Mouse (Mus musculus) kidney, embryonic 14.5 days (tissue): Measurements from ENCODE around the gene Acnat1. TPM values are rescaled to one million over a fixed set of nuclear protein-coding genes. Genes with fewer than 3 reads are reported as not detected.
"Not testable (repeated sequence)": the region's sequence is repeated elsewhere in the genome, so short reads cannot be mapped to it uniquely, and the experiment has no call there.

ENCODE experiments used
- ATAC-seq: fragments of 200-750 bp; cut with Nextera tagmentation; 2 replicates; pipeline ENCODE4 v1.8.0; 2017; ENCODE audit warnings: moderate number of reproducible peaks, mild to moderate bottlenecking, moderate TSS enrichment, moderate library complexity; ENCODE audit not compliant: low FRiP score, low TSS enrichment
- H3K27ac ChIP-seq: fragments of 300-500 bp; sonication (generic); 2 replicates; pipeline ENCODE4 v1.5.1; 2014; ENCODE audit warnings: low read depth, mild to moderate bottlenecking, low read length, moderate library complexity, mixed read lengths
- H3K27me3 ChIP-seq: fragments of 300-500 bp; sonication (generic); 2 replicates; pipeline ENCODE4 v1.6.1; 2014; ENCODE audit warnings: mild to moderate bottlenecking, low read length; ENCODE audit not compliant: control insufficient read depth, insufficient read depth
- H3K36me3 ChIP-seq: fragments of 300-500 bp; sonication (generic); 2 replicates; pipeline ENCODE4 v1.6.1; 2014; ENCODE audit warnings: low read length, mixed read lengths; ENCODE audit not compliant: control insufficient read depth, insufficient read depth
- H3K4me1 ChIP-seq: fragments of 300-500 bp; sonication (generic); 2 replicates; pipeline ENCODE4 v1.6.1; 2014; ENCODE audit warnings: low read length, mixed read lengths; ENCODE audit not compliant: control insufficient read depth, insufficient read depth
- H3K4me2 ChIP-seq: fragments of 300-500 bp; sonication (generic); replicated peaks from 2 replicates; pipeline ENCODE4 v1.6.1; 2014; ENCODE audit warnings: low read depth, mild to moderate bottlenecking, low read length
- H3K4me3 ChIP-seq: fragments of 300-500 bp; sonication (generic); 2 replicates; pipeline ENCODE4 v1.5.1; 2014; ENCODE audit warnings: mild to moderate bottlenecking, low read length
- H3K9ac ChIP-seq: fragments of 300-500 bp; sonication (generic); 2 replicates; pipeline ENCODE4 v1.6.1; 2014; ENCODE audit warnings: low read depth, mild to moderate bottlenecking, low read length, moderate library complexity
- H3K9me3 ChIP-seq: fragments of 300-500 bp; sonication (generic); 2 replicates; pipeline ENCODE4 v1.6.1; 2016; ENCODE audit warnings: low read length; ENCODE audit not compliant: control insufficient read depth
- WGBS: fragments of 180-500 bp; shearing (Covaris S2); extraction: QIAGEN DNeasy Blood & Tissue Kit; methylation state at CpG from one replicate; pipeline ENCODE4 v1.1.7; 2014; 5-methylcytosine and 5-hydroxymethylcytosine counted together
- polyA plus RNA-seq: library from polyadenylated mRNA; unstranded; fragments of >200 nt; fragmentation: Nextera tagmentation; extraction: Ambion mirVana; gene quantifications from 2 replicates; pipeline ENCODE4 v1.2.1, GENCODE M21; 2014

Gene Acnat1
- polyA plus RNA-seq, 1 experiment from 2014 or later, result not detected

DNA sequence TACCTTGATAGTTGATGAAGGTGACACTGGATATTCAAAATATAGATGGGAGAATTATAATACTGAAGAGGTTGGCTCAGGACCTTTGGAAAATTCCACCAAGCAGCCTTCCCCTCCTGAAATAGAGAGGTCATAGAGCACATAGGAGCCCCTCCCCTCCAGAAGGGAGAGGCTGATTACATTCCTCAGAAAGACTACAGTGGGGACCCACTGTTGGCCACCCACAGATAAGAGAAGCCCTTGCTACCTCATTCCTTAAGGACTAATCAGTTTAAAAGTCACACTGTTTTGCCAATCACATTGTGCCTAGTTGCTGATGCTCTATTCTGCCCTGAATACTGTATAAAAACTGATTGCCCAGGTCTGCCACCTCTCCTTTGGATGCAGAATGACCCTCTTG is 871 bp upstream of the Acnat1 start:
- Histone ChIP-seq H3K27ac (no peak overlapping the region), H3K4me3 (no peak overlapping the region), H3K4me2 (no peak overlapping the region), H3K27me3 (no peaks in the 10 kb centered on the region), H3K36me3 (no peaks in the 10 kb centered on the region), H3K4me1 (no peaks in the 10 kb centered on the region), H3K9ac (no peak overlapping the region), H3K9me3 (no peaks in the 10 kb centered on the region)
- no peak for ATAC-seq

DNA sequence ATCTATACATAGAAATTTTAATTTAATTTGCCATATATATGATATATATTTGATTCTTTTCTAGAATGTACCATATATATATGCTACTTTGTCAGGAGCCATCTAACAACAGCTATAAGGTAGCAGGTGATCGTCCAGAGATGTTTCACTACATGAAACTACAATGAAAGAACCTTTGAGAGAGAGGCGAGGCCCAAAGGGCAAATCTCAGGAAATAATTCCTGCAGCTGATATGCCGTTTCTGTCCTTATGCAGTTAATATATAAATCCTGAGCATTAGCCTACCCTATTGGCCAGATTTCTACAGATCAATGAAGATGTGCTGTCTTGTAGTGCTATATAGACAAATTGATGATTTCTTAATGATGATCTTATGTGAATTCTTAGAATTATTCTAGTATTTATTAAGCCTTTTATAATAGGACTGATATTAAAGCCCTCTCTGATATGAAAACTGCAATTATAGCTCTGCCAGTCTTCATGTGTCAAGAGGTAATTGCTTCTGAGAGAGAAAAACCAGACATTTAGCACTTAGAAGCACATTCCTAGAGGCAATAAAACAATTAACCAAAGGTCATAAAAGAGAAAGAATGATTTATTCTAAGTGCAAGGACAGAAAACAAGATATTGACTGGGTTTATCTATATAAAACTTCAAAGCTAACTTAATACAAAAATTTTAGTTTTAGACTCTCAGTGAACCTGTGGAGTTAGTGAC is 4.1 kb downstream of the Acnat1 start:
- no peaks in the 10 kb centered on the region for H3K27me3 ChIP-seq
- H3K9ac ChIP-seq, result no peak overlapping the region
- H3K27ac ChIP-seq, result no peak overlapping the region
- H3K9me3 ChIP-seq, result no peaks in the 10 kb centered on the region
- H3K4me2 ChIP-seq, result no peak overlapping the region
- H3K4me3 ChIP-seq, result no peak overlapping the region
- WGBS, result 75% methylated on average over 3 of the region's 3 CpGs
- H3K36me3 ChIP-seq, result no peaks in the 10 kb centered on the region
- no peaks in the 10 kb centered on the region for H3K4me1 ChIP-seq
- no peak for ATAC-seq

DNA sequence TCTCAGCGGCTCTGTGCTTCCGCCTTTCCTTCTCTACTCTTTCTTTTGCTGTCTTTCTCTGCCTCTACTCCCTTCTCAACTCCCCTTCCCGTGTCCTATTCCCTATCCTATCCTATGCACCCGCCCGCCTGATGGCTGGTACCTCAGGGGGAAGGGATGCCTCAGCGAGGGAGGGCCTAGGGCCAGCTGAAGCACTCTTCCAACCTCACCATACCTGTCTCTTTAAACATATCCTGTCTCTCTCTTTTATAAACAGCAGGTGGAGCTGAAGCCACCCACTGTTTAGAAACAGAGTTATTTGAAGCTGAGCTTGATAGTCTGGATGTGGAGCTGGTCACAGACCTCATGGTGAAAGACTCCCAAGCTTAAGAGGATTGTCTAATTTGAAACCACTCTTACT is 6.4 kb downstream of the Acnat1 start:
- Histone ChIP-seq H3K4me3 (no peak overlapping the region), H3K27me3 (no peaks in the 10 kb centered on the region), H3K4me1 (no peaks in the 10 kb centered on the region), H3K27ac (no peak overlapping the region), H3K36me3 (no peaks in the 10 kb centered on the region), H3K9me3 (no peaks in the 10 kb centered on the region), H3K9ac (no peak overlapping the region), H3K4me2 (no peak overlapping the region)
- WGBS, result 91% methylated on average over 6 of the region's 6 CpGs
- no peak for ATAC-seq

DNA sequence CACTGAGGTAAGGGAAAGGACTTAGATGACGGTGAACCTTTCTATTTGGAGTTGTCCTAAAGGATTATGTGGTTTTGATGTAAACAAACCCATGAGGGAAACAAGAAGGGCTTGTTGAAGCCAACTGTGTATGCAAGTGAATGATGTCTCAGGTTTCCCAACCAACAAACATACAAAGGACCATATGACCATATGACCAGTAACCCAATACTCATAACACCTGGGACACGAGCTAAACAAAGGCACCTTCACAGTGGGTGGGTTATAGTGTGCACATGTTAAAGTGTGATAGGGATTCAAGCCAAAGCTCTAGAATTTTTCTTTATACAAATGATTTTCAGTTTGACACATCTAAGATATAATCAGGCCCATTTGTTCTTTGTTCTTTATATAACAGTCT is 17.5 kb downstream of the Acnat1 start:
- no peak for ATAC-seq
- WGBS, result 74% methylated on average over 2 of the region's 2 CpGs
- no peak overlapping the region for H3K27ac ChIP-seq

DNA sequence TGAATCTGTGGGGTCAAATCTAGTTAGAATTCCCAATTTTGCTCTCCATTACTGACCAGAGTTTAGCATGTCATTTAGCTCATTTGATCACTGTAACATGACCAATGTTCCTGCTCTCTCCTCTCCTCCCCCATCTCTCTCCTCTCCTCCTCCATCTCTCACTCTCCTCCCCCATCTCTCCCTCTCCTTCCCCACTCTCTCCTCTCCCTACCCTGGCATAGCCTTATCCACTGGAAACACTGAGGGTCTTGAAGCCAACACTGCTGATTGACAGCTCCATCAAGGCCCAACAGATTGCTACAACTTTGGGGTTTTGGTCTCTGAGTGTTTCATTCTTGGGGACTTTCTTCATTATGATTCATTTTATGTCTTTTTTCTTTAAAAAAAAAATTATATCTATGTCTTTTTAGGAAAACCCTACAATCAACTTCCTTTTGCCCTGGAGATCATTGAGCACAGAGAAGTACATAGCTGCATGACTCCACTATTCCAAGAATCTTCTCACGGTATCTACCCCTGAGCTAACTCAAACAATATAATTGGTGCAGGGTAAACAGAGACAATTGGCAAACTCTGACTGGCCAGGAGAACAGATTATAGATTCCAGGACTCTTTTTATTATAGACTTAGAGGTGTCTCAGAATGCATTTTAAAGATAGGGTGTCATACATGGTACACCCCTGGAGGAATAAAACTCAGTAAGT is 21.7 kb downstream of the Acnat1 start:
- Histone ChIP-seq H3K9me3 (no peaks in the 10 kb centered on the region), H3K4me2 (no peak overlapping the region), H3K27ac (no peak overlapping the region), H3K9ac (no peak overlapping the region), H3K36me3 (no peaks in the 10 kb centered on the region), H3K4me1 (no peaks in the 10 kb centered on the region), H3K27me3 (no peaks in the 10 kb centered on the region), H3K4me3 (no peak overlapping the region)
- ATAC-seq, result no peak
- 88% methylated on average over 1 of the region's 1 CpGs for WGBS

More for the DNA sequence above, 17.5 kb downstream of the Acnat1 start:
- Histone ChIP-seq H3K4me2 (no peak overlapping the region), H3K36me3 (no peaks in the 10 kb centered on the region), H3K9ac (no peak overlapping the region), H3K4me3 (no peak overlapping the region), H3K9me3 (no peaks in the 10 kb centered on the region), H3K4me1 (no peaks in the 10 kb centered on the region), H3K27me3 (no peaks in the 10 kb centered on the region)

DNA sequence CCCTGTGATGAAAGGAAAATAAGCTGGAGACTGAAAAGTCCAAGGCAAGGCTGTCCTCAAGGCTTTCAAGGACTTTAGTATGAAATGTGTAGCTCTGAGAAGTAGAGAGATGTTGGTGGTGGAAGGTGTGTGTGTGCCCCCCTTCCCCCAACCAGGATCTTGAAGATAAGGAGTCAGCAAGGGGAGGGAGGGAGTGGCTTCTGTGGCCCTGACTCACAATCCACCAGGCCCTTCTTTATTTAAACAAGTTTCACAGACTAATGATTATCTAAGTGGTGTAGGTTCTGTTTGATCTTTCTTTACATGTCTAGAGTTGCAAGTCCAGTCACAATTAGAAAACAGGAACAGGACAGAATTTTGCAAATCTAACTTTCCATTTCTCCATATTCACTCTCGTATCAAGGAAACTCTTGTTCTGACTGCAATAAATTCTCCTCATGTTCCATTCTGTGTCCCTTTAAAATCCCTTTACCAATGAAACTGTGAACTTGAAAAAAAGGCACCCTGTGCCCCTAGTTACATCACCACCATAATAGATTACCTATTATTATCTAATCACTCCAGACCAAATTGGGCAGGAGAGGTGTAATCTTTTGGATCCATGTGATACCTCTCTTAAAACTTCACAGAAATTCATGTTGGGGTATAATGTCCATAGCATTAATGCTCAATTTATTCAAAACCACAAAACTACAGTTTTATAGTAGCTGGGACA is 22.4 kb downstream of the Acnat1 start:
- H3K9me3 ChIP-seq, H3K36me3 ChIP-seq, H3K4me2 ChIP-seq, H3K9ac ChIP-seq, H3K4me1 ChIP-seq, H3K27me3 ChIP-seq, ATAC-seq, H3K27ac ChIP-seq, H3K4me3 ChIP-seq: not testable (repeated sequence)
- WGBS, result 100% methylated on average over 1 of the region's 1 CpGs

DNA sequence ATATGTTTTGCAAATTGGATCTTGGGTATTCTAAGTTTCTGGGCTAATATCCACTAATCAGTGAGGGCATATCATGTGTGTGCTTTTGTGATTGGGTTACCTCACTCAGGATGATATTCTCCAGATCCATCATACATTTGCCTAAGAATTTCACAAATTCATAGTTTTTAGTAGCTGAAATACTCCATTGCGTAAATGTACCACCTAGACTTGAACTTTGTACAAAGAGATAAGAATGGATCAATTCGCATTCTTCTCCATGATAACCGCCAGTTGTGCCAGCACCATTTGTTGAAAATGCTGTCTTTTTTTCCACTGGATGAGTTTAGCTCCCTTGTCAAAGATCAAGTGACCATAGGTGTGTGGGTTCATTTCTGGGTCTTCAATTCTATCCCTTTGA is 36.7 kb downstream of the Acnat1 start:
- H3K4me1 ChIP-seq, H3K27ac ChIP-seq, ATAC-seq, H3K4me3 ChIP-seq, H3K27me3 ChIP-seq, H3K9ac ChIP-seq, H3K4me2 ChIP-seq, H3K9me3 ChIP-seq, H3K36me3 ChIP-seq: not testable (repeated sequence)
- WGBS, result 98% methylated on average over 3 of the region's 3 CpGs

DNA sequence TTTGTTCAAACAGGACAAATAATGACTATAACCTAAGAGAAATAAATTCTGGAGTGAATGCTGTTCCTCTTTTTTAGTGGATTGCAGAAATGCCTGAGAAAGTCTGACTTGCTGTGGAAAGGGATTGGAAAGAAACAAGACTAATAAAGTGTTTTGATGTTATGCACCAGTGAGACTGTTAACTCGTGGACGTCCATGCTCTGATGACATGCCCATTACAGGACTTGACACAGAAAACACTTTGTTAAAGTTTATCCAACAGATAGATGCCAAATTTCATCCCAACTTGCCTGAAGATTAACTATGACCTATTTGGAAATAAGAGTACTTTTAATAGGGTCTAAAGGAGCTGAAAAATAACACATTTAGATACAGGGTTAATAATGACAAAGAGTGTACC is 63.6 kb downstream of the Acnat1 start:
- H3K4me1 ChIP-seq, ATAC-seq, H3K4me2 ChIP-seq, H3K27ac ChIP-seq, H3K9ac ChIP-seq, H3K36me3 ChIP-seq, H3K27me3 ChIP-seq, H3K4me3 ChIP-seq, H3K9me3 ChIP-seq: not testable (repeated sequence)
- WGBS, result 60% methylated on average over 2 of the region's 2 CpGs

DNA sequence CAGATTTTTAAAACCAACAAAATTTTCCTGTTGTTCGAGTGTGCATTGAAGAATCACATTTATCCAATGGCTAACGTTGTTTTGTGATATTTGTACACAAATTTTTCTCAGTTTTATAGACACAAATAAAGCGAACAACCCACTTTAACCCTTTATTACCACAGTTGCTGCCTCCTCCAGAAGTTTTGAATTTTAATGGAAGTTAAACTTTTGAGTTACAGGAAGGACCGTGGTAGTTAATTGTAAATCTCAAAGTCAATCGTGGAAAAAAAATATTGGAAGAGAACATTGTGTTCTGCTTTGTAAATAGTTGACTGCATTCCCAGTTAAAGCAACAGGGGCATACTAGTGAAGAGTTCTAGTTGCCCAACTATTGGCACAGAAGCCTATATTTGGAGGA is 65.8 kb downstream of the Acnat1 start, which contains the start of gene Acnat2:
Gene Acnat2, minus strand, starts transcription at position 195 of the 400 bp plus-strand sequence.
- ATAC-seq, H3K27me3 ChIP-seq, H3K4me3 ChIP-seq, H3K36me3 ChIP-seq, H3K4me1 ChIP-seq, H3K4me2 ChIP-seq, H3K9me3 ChIP-seq, H3K27ac ChIP-seq, H3K9ac ChIP-seq: not testable (repeated sequence)
- WGBS, result 84% methylated on average over 5 of the region's 5 CpGs
